Mouse (Mus musculus) layer of hippocampus, postnatal 36 days (tissue): ENCODE measurements around the gene Actr1b. TPM values are rescaled to one million over a fixed set of nuclear protein-coding genes. Genes with fewer than 3 reads are reported as not detected.

Experiments
- DNase-seq, 2 experiments: peaks; one replicate each; pipeline ENCODE4 v3.0.0; 2022
- total RNA-seq, 2 experiments: library from RNA; stranded (reverse); gene quantifications; 2 replicates each; pipeline ENCODE4 v1.2.3; 2021

The Actr1b gene
- total RNA-seq, result 100 to 1,000 TPM; 246 to 247 TPM

DNA sequence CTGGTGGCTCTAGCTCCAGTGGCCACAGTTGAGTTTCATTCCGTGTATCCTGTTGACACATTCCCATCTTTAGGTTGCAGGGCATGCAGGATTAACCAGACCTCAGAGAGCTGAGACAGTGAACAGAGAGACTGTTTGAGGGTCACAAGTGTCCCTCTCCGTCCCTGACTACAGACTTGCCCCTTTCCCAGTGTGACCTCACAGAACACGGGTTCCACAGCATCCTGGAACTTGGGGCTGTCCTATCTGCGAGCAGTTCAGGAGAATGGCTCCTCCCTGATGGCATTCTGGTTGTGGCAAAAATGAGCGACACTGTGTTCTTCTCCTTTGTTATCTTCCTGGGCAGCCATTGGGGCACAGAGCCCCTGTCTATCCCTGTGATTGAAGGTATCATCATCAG is at the start of gene Actr1b:
TSS of gene Actr1b (minus strand) at position 112 of the 400 bp plus-strand sequence.
- DNase-seq, result no peak

GRCm38 (mm10) chr1:36761568-36761967 is 47.3 kb upstream of the Actr1b start, which contains the start of gene Zap70:
Gene Zap70 (plus strand): TSS chr1:36761798.
- no peak for DNase-seq

- DNase-seq, result no peak
Observed at GRCm38 (mm10) chr1:36761061-36761460, 46.8 kb upstream of the Actr1b start.

GRCm38 (mm10) chr1:36760401-36760800 is 46.2 kb upstream of the Actr1b start:
- DNase-seq, result no peak

DNA sequence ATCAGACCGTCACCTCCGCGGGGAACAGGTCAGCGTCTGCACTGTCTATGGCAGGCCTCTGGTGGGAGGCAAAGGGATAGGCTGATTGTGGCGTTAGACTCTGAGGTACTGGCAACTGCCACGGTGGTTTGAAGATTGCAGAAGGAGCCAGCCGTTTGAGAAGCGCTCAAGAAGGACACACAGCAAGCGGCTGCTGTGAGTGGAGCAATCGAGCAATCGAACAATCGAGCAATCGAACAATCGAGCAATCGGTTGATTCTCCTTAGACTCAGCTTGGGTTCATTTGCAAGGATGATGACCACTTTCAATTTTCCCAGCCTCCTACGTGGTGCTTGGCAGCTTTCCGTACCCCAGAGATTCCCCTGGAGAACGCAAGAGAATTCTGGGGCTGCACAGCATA is 44.9 kb upstream of the Actr1b start:
- DNase-seq, result no peak

GRCm38 (mm10) chr1:36758553-36758952 is 44.3 kb upstream of the Actr1b start:
- no peak for DNase-seq

DNA sequence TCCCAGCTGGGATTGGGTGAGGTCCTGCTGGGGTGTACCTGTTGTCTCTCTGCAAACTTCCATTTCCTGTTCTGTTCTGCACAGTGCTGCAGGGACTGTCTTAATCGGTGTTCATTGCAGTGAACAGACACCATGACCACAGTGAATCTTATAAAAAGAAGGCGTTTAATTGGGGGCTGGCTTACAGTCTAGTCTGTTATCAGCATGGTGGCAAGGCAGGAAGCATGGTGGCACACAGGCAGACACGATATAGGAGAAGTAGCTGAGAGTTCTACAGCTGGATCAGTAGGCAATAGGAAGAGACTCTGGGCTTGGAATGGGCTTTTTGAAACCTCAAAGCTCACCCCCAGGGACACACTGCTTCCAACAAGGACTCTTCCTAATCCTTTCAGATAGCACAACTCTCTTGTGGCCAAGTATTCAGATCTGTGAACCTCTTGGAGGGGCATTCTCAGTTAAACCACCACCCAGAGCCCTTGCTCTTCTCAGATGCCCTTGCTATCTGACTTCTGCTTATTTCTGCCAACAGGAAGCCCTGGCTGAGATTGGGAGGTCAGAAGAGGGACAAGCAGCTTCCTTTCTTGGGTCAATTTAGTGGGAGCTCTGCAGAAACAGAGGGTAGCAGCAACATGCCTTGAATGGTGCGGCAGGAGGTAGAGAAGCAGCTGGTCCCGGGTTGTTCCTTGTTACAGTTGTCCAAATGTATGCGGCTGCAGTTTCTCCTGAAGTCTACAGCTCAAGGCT is 39.9 kb upstream of the Actr1b start:
- no peak for DNase-seq

DNA sequence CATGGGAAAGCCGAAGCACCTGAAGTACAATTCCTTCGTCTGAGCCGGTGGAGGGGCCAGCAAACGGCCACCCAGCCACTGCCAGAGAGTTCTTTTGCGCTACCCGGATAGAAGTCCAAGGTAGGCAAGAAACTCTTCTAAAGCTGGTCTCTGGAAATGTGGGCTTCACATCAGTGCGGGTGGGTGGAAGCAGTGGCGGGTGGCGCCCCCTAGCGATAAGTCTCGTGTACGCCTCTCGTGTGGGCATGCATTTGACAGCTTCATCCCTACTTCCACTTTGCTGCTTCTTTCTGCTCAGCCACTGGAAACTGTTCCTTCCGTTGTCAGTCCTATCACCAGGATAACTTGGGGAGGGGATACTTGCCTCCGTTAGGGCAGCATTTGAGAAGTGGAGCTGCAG is 32.2 kb upstream of the Actr1b start:
- no peak for DNase-seq

GRCm38 (mm10) chr1:36745661-36746060 is 31.4 kb upstream of the Actr1b start:
- no peak for DNase-seq

- DNase-seq, result peak; percentile 67 to 71
Observed at GRCm38 (mm10) chr1:36744268-36744944, 30.2 kb upstream of the Actr1b start.

GRCm38 (mm10) chr1:36743046-36743445 is 28.8 kb upstream of the Actr1b start:
- DNase-seq, result no peak

DNA sequence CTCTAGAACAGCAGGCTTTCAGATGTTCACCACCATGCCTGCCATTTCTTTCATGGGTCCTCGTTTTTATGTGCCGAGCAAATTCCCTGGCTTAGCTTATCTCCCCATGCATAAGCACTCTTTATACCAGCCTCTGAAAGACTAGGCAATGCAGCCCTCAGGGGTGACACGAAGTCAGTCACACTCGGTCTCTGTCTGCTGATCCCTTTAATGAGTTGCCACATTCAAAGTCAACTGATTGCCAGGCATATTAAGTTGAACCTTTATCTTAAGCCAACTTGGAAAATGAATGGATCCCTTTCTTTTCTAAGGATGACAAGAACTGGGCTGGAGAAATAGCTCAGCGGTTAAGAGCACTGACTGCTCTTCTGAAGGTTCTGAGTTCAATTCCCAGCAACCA is 25.0 kb upstream of the Actr1b start:
- no peak for DNase-seq

DNA sequence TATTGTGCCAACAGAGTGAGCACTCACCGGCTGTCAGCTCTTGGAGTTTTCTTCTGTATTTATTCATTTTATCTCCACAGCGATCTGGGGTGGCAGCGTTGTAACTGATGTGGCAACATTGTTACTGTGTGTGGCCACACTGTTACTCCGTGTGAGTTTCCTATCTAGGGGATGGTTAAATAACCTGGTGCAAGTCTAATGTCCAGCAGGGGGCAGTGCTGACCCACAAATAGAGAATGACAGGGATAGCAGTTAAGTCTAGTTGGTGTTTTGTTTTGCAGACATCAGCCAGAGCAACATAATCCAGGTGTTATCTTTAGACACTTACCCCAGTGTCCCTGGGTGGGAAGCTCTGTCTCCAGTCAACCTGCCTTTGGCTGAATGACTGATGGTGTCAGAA is 23.1 kb upstream of the Actr1b start:
- DNase-seq, result peak; percentile 71 to 79

DNA sequence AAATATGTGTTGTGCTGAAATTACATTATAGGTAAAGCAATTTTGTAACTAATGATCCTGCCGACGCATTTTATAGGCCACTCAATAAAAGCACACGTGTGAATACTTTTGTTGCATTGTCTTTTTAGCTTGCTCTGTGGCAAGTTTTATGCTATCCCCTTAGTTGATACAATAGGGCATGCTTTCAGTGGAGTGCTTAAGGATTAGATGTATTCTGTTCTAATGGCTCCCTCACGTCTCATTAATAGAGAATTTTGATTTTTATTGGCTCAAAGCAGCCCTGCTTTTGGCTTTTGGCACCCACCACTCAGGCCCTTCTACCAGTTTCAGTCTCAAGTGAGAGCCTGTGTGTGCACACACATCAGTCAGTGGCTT is 9.8 kb upstream of the Actr1b start:
- DNase-seq, result no peak

- no peak for DNase-seq
Observed at GRCm38 (mm10) chr1:36723146-36724056, 9.2 kb upstream of the Actr1b start.

DNA sequence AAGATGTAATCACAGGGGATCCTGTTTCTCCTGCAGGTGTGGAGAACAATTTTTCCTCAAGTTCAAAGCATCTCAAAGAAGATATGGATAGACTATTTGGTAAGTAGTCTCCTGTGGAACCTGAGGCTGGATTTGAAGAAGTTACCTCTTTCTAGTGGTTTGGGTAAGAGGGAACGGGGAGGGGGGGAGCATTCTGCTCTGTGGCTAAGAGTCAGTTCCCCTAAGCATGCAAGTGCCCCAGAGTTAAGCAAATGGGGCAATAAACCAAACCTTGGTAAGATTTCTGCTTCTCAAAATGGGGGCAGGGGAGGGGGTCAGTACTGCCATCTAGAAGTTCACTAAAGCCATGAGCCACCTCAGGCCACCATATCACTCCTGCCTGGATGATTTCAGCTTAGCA is 4.6 kb upstream of the Actr1b start:
- no peak for DNase-seq

DNA sequence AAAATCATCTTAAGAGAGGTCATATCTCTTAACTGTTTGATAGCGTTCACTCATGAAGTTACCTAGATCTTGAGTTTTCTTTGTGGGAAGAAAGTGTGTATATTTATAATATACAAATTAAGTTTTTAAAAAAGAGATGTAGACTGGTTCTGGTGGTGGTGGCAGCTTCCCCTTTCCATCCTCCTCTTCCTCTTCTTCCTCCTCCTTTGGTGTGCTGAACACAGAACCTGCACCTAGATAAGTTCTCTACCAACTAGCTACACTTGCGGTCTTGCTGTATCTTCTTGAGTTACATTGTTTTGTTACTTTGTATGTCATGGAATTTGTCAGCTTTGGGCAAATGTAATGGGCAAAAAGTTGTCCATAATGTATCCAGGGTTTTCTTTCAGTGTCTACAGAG is 3.1 kb downstream of the Actr1b start:
- no peak for DNase-seq

GRCm38 (mm10) chr1:36709854-36710280 is 4.4 kb downstream of the Actr1b start, which contains the start of gene 4933424G06Rik:
Gene 4933424G06Rik (plus strand): TSS chr1:36710149.
- peak; percentile 98 for DNase-seq

DNA sequence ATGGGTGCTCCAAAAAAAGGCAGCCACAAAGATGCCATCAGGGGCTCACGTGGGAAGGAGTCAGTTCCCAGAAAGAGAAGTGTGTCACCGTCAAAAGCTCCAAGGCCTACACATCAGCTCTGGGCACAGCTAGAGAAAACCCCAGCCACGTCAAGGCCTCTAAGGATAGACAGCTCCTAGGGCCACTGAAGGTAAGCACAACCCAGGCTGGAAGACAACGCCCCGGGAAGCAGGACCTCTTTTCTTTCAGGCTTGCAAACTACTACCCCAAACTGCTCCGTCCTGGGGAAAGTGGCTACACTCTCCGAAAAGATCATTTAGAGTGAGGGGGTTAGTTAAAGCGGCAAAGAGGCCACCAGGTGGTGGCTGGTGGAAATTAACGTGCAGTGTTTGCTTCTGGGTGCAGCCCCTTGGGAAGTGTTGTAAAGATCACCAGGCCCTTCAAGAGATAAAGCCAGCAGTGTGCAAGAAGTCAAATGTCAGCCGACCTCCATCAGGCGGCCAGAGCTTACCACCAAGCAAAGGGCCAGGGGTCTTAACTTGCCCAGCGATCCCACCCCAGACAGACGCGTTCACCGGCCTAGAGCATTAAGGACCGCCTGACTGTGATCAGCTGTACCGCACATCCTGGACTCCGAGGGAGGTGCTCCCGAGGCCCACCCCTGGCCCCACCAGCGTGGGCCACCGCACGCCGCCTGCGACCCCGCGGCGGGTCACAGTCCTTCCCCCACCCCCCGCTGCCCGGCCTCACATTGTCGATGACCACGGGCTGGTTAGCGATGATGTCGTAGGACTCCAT is 5.0 kb downstream of the Actr1b start:
- no peak for DNase-seq

GRCm38 (mm10) chr1:36708626-36709025 is 5.6 kb downstream of the Actr1b start:
- DNase-seq, result no peak

DNA sequence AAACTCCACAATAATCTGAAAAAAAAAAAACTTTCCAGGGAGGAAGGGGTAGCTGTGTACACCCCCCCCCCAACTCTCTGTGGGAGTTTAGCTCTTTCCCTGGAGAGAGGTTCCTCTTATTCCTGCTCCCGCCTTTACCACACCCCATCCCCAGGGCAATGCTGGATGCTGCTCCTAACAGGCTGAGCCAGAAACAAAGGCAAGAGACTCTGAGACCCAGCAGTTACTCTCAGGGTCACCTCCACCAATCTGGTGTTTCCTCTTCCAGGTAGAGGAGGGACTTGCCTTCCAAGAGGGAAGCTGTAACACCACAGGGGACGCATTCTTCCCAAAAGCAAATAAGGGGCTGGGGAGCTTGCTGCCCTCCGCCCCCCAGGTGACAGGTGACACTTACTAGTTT is 6.4 kb downstream of the Actr1b start:
- DNase-seq, result no peak

DNA sequence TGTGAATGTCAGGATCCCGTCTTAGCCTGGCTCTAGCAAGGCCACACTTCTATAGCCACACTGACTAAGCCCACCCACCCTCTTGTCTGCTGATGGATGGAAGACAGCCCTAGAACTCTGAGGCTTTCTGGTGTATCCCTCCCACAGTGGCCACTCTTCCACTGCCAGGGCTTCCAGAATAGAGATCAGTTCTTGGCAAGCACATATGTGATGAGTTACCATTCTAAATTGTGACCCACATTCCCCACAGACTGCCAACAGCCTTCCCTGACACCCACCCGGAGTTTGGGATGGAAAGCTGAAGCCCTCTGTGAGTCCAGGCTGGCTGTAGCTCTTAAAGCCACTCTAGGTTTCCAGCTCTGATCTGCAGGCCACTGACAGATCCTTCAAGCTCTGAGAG is 7.1 kb downstream of the Actr1b start:
- no peak for DNase-seq
